Mouse (Mus musculus): Measurements from ENCODE around the gene Calml3. TPM values are rescaled to one million over a fixed set of nuclear protein-coding genes. Genes with fewer than 3 reads are reported as not detected.
"Not testable (repeated sequence)": the region's sequence is repeated elsewhere in the genome, so short reads cannot be mapped to it uniquely, and the experiment has no call there.

Calml3 gene
- not detected in 2 replicates for total RNA-seq (2015; ENCODE audit: low replicate concordance)
- not detected in 2 replicates for total RNA-seq (2017; ENCODE audit: low replicate concordance)

DNA sequence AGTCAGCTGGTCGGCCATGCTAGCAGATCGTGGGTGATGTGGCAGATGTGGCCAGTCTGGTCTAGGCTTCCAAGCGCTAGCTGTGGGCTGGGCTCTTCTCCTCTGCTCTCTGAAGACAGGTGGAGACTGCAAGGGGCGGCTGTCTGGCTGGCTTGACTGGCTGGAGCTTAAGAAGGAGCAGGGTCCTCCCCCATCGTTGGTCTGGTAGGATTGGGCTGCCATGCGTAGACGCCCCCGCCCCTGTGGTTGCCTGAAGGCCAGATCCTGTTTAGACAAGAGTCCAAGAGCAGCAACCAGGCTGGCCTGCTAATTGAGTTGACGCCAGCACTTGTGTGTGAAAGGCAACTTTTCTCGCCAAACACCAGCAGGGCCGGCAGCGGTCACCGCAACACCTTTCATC lies at the start of gene Calml3:
Gene Calml3 (minus strand): TSS at position 131 of the 400 bp plus-strand sequence.
- no peak for ATAC-seq (replicated peaks; ENCODE audit: low FRiP score, poor library complexity, severe bottlenecking)

- ATAC-seq (replicated peaks; ENCODE audit: low FRiP score, poor library complexity, severe bottlenecking), result no peak
Measured at GRCm38 (mm10) chr13:3850330-3850729, 46.2 kb upstream of the Calml3 start.

- ATAC-seq (replicated peaks; ENCODE audit: low FRiP score, poor library complexity, severe bottlenecking), result peak; percentile 23; the same call in 1 of the 2 replicates
Measured at GRCm38 (mm10) chr13:3840662-3841061, 36.5 kb upstream of the Calml3 start.

GRCm38 (mm10) chr13:3837312-3837807 lies 33.2 kb upstream of the Calml3 start, which contains the start of gene Calm4:
Calm4 (plus strand) TSS chr13:3837757.
- ATAC-seq (replicated peaks; ENCODE audit: low FRiP score, poor library complexity, severe bottlenecking), result not testable (repeated sequence)

DNA sequence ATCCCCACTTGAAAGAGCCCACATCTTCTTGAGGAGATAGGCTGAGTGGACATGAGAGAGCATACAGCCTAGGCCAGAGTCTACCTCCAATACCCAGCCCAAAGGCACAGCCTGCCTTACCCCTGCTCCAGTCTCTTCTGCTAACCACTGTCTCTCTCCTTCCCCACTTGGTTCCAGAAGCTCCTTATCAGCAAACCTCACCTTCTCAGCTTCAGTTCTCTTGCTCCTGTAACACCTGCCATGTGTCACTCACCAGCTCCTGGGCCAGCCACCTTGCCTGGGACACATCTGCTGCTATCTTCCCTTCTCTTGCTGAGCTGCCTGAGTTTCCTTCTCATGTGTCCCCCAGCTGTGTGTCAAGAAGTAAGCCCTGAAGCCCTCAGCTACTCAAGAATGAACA lies 29.5 kb upstream of the Calml3 start:
- peak; percentile 27 for ATAC-seq (replicated peaks; ENCODE audit: low FRiP score, poor library complexity, severe bottlenecking)

GRCm38 (mm10) chr13:3832450-3832849 lies 28.3 kb upstream of the Calml3 start:
- no peak for ATAC-seq (replicated peaks; ENCODE audit: low FRiP score, poor library complexity, severe bottlenecking)

GRCm38 (mm10) chr13:3831994-3832393 lies 27.9 kb upstream of the Calml3 start:
- no peak for ATAC-seq (replicated peaks; ENCODE audit: low FRiP score, poor library complexity, severe bottlenecking)

DNA sequence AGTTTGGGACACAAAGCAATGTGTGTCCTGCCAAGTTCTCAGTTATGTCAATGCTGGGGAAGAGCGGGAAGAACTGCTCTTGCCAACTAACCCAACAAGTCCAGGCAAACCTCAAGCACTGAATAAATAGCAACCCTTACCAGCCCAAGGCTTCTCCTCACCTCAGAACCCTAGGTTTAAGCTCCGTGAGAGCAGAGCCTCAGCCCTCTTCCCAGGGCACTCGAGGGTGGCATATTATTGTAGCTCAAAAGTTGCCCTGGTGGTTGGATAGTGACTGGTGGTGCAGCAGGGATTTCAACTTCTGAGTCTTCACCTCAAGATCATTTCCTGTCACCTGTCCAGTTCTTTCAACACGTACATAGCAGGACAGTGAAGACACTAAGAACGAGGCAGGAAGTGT lies 27.4 kb upstream of the Calml3 start:
- no peak for ATAC-seq (replicated peaks; ENCODE audit: low FRiP score, poor library complexity, severe bottlenecking)

DNA sequence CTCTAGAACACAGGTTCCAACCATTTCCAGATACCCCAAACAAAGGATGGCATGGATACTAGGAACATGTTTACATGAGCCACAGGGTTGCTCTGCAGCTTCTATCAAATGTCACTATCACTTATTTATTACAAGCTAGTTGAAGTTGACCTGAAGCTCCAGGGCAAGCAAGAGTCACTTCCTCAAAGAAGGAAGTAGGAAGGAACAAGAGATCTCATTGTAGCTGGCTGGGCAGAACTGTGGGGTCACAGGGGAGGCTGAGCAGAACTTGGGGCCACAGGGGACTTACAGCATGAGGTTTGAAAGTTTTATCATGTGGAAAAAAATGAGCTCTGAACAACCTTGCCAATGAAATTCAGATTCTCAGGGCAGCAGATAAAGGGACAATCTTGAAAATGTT lies 21.6 kb upstream of the Calml3 start:
- ATAC-seq (replicated peaks; ENCODE audit: low FRiP score, poor library complexity, severe bottlenecking), result no peak

DNA sequence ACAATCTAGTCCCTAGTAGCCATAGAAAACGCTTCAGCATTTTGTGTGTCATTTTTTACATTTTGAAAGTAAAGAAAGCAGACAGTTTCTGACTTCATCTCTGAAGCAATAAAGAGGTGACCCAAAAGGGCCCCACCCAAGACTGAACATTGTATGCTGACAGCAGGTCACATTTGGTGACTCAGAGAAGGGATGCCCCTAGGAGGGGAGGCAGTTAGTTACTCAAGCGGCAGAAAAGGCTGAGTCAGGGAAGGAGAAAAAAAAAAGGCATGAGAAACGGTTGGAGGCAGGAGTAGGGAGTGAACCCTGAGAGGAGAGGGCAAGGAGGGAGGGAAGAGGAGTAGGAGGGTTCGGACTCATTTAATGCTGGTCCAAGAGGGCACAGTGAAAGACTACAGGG lies 18.0 kb upstream of the Calml3 start:
- ATAC-seq (replicated peaks; ENCODE audit: low FRiP score, poor library complexity, severe bottlenecking), result no peak

- ATAC-seq (replicated peaks; ENCODE audit: low FRiP score, poor library complexity, severe bottlenecking), result no peak
Measured at GRCm38 (mm10) chr13:3818740-3819076, 14.6 kb upstream of the Calml3 start.

GRCm38 (mm10) chr13:3818012-3818739 lies 14.1 kb upstream of the Calml3 start:
- no peak for ATAC-seq (replicated peaks; ENCODE audit: low FRiP score, poor library complexity, severe bottlenecking)

GRCm38 (mm10) chr13:3807131-3807827 lies 3.2 kb upstream of the Calml3 start:
- no peak for ATAC-seq (replicated peaks; ENCODE audit: low FRiP score, poor library complexity, severe bottlenecking)

- ATAC-seq (replicated peaks; ENCODE audit: low FRiP score, poor library complexity, severe bottlenecking), result no peak
Measured at GRCm38 (mm10) chr13:3805638-3806037, 1.5 kb upstream of the Calml3 start.

- no peak for ATAC-seq (replicated peaks; ENCODE audit: low FRiP score, poor library complexity, severe bottlenecking)
Measured at GRCm38 (mm10) chr13:3805132-3805531, 1.0 kb upstream of the Calml3 start.

DNA sequence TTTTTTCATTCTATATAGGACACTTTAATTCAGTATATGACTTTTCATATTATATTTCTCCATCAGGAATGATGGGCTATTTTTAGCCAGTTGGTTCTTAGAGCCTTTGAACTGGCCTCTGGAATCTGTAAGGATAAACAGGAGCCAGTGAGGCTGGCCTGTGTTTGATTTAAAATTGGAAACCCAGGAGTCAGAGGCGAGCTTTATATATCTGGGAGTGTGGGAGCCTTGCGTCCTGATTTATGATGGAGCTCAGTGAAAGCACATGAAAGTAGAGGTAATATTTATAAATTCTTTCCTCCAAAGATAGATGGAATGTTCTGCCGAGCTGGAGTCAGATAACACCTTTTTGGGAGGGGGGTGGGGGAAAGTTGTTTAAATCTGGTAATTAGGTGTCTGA lies 4.7 kb downstream of the Calml3 start:
- no peak for ATAC-seq (replicated peaks; ENCODE audit: low FRiP score, poor library complexity, severe bottlenecking)

DNA sequence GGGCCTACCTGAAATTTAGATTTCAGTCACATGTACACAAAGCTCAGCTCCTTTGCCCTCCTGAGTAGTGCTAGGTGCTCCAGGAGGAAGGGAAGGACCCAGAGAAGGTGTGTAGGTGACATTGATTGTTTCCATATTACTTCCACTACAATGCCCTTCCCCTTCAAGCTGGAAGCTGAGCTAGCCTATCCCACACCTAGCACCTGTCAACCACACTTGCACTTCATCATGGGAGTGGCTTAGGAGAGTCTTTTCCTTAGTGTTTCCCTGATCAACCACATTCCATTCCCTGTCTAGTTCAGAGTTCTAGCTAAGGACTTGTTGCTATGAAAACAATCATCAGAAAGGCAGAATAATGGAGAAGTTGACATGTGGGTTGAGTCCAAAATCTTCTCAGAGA lies 5.4 kb downstream of the Calml3 start:
- ATAC-seq (replicated peaks; ENCODE audit: low FRiP score, poor library complexity, severe bottlenecking), result no peak

GRCm38 (mm10) chr13:3796649-3797048 lies 7.5 kb downstream of the Calml3 start:
- no peak for ATAC-seq (replicated peaks; ENCODE audit: low FRiP score, poor library complexity, severe bottlenecking)

DNA sequence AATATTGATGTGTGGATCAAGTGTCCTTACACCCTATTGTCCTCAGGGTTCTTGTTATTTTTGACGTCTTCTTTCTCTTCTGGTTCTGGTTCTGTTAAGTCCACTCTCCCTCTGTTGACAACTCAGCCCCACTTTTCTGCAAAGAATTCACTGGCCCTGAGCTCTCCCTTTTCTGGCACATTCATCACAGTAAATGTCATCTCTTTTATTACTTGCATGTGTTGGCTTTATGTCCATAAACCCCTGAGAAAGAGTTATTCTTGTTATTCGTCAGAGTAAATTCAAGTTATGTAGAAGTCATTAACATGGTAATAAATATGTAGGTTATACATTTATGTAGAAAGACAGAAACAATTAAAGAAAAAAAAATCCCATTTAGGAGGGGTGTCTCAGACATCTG lies 14.6 kb downstream of the Calml3 start:
- ATAC-seq (replicated peaks; ENCODE audit: low FRiP score, poor library complexity, severe bottlenecking), result no peak

DNA sequence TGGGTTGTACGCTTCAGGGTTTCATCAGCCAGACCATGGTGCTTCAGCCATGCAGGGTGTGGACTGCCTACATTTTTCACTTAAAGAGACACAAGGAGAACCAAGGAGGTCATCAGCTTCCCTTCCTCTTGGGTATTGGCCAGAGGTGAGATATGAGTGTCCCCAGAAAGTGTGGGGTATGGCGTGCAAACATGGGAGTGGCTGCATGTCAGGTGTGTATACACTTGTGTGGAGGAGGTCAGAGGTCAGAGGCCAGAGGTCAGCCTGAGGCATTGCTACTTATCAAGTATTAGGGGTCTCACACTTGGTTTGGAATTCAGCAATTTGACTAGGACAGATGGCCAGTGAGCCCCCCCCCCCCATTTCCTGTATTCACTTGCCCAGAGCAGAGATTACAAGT lies 15.5 kb downstream of the Calml3 start:
- no peak for ATAC-seq (replicated peaks; ENCODE audit: low FRiP score, poor library complexity, severe bottlenecking)

DNA sequence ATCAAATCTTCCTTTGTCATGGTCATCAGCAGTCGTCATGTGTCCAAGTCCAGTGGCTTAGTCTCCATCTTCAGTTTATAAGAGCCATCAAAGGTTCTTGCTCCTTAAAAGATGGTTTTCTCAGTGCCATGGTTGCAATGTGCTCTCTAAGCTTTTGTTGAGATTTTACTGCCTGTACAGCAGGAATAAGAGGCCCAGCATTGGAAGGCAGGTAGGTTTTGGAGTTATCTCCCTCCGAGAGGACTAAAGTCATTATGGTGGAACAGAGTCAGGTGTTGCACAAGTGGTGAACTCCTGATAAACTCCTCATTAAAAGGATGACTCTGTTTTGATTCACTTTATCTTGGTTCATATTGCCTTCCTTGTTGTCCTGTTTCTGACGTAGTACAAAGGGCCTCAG lies 16.5 kb downstream of the Calml3 start:
- ATAC-seq (replicated peaks; ENCODE audit: low FRiP score, poor library complexity, severe bottlenecking), result no peak
